ENCODE assay signal across 9 mouse cellular contexts in genomic region chr10:128377222-128377939, GRCm38 (mm10). TPM values are rescaled to one million over a fixed set of nuclear protein-coding genes. Genes with fewer than 3 reads are reported as not detected.
DNase-seq lines count a peak whose midpoint lies in the region; ATAC-seq and TF ChIP-seq lines count a peak whose summit lies in the region.
"Had no signal": no experiment of that assay in that cellular context is flagged by ENCODE, and none has a peak within 500 bp of the region (broad histone marks: within the 10 kb centered on the region; RNA-seq: fewer than 3 reads in every experiment).

No protein-coding gene starts in this region.

- 0 out of 2 replicates have a peak, but pooled peaks cover 2% of the 10 kb centered on the region for H3K9me3 ChIP-seq in heart, embryonic 12.5 days (replicated peaks)
- no peaks in the 10 kb centered on the region for H3K9me3 ChIP-seq in limb, embryonic 15.5 days

- H3K4me1 ChIP-seq in heart, embryonic 12.5 days (replicated peaks): peaks cover 36% of the 10 kb centered on the region
- H3K4me1 ChIP-seq in limb, embryonic 15.5 days: peaks cover 26% of the 10 kb centered on the region

- intact Hi-C loops in gastrocnemius, postnatal 14 days (cut with DNase I; ENCODE audit: low total_unique reads): no loop called here

- peak overlapping the region; percentile 87 for H3K4me2 ChIP-seq in heart, embryonic 12.5 days
- H3K4me2 ChIP-seq in limb, embryonic 15.5 days: peak overlapping the region; percentile 80
- H3K4me2 ChIP-seq in myocyte (ENCODE audit: low read depth): peak overlapping the region; percentile 92

- peak; percentile 53 for DNase-seq in gastrocnemius, postnatal 14 days
- no peak for DNase-seq in gastrocnemius, postnatal 4 days (ENCODE audit: low spot score in 2 of 2)
- peak; percentile 70 for DNase-seq in cerebellum, postnatal 14 days
- DNase-seq in thymus, postnatal 10 days (ENCODE audit: low spot score in 2 of 2): peak; percentile 33 to 44

- peaks cover 41% of the 10 kb centered on the region for H3K36me3 ChIP-seq in heart, embryonic 12.5 days
- H3K36me3 ChIP-seq in limb, embryonic 15.5 days: peaks cover 41% of the 10 kb centered on the region
- H3K36me3 ChIP-seq in myocyte (ENCODE audit: control insufficient read depth, insufficient read depth): peaks cover 18% of the 10 kb centered on the region

- peak overlapping the region; percentile 95 for H3K9ac ChIP-seq in heart, embryonic 12.5 days
- H3K9ac ChIP-seq in limb, embryonic 15.5 days: peak overlapping the region; percentile 96

- peak overlapping the region; percentile 82 for H3K4me3 ChIP-seq in heart, embryonic 12.5 days
- peak overlapping the region; percentile 87 for H3K4me3 ChIP-seq in limb, embryonic 15.5 days
- H3K4me3 ChIP-seq in myocyte: peak overlapping the region; percentile 56

- peak overlapping the region; percentile 35 for H3ac ChIP-seq in myocyte (ENCODE audit: control insufficient read depth, insufficient read length)

- H3K27ac ChIP-seq in heart, embryonic 12.5 days (ENCODE audit: poor library complexity, severe bottlenecking): peak overlapping the region; percentile 91
- H3K27ac ChIP-seq in limb, embryonic 15.5 days: peak overlapping the region; percentile 96

- TF ChIP-seq POLR2A in myocyte (IDR thresholded peaks at IDR 0.05; ENCODE audit: insufficient read length, low read depth): no peak

- under 1% methylated on average over 47 of the region's 47 CpGs for WGBS in heart, embryonic 12.5 days
- WGBS in limb, embryonic 15.5 days: under 1% methylated on average over 47 of the region's 47 CpGs

- peak; percentile 37 for ATAC-seq in CD4-positive, CD25-positive, alpha-beta regulatory T cell, adult 4 months
- ATAC-seq in heart, embryonic 12.5 days (ENCODE audit: insufficient number of reproducible peaks, low FRiP score): peak; percentile 73
- ATAC-seq in limb, embryonic 15.5 days (ENCODE audit: insufficient number of reproducible peaks, low FRiP score, low TSS enrichment, low read depth): peak; percentile 75

- no peaks in the 10 kb centered on the region for H3K27me3 ChIP-seq in heart, embryonic 12.5 days (replicated peaks)
- no peaks in the 10 kb centered on the region for H3K27me3 ChIP-seq in limb, embryonic 15.5 days
- no peaks in the 10 kb centered on the region for H3K27me3 ChIP-seq in myocyte (ENCODE audit: control insufficient read depth, insufficient read depth, insufficient read length)

- H3K79me2 ChIP-seq in myocyte (ENCODE audit: control insufficient read depth, insufficient read depth): peaks cover 27% of the 10 kb centered on the region

TF ChIP-seq in myocyte, 11 proteins besides CTCF, POLR2A, EP300 and RAD21:
- no peak for TF ChIP-seq MYOG (IDR thresholded peaks at IDR 0.05; ENCODE audit: control insufficient read depth in 1 of 3, insufficient read depth in 1 of 3, insufficient read length in 2 of 3, low read depth in 2 of 3)
- TF ChIP-seq POLR2AphosphoS2 (IDR thresholded peaks at IDR 0.05; ENCODE audit: insufficient read length, low read depth): no peak
- no peak for TF ChIP-seq TCF3 (IDR thresholded peaks at IDR 0.05; ENCODE audit: insufficient read length, low read depth)
- no peak for TF ChIP-seq REST (IDR thresholded peaks at IDR 0.05; ENCODE audit: insufficient read depth, insufficient read length)
- TF ChIP-seq SRF (IDR thresholded peaks at IDR 0.05; ENCODE audit: control insufficient read depth, insufficient read length, low read depth): no peak
- no peak for TF ChIP-seq USF1 (IDR thresholded peaks at IDR 0.05; ENCODE audit: low read depth)
- TF ChIP-seq MYOD1 (IDR thresholded peaks at IDR 0.05; ENCODE audit: control insufficient read depth in 1 of 3, insufficient read length in 2 of 3, low read depth in 2 of 3): no peak
- TF ChIP-seq TCF12 (IDR thresholded peaks at IDR 0.05; ENCODE audit: insufficient read depth, poor library complexity, severe bottlenecking): no peak
- no peak for TF ChIP-seq CEBPB (IDR thresholded peaks at IDR 0.05; ENCODE audit: insufficient read depth, poor library complexity, severe bottlenecking)
- TF ChIP-seq MAX (IDR thresholded peaks at IDR 0.05; ENCODE audit: low read depth): no peak
- no peak for TF ChIP-seq E2F4 (IDR thresholded peaks at IDR 0.05; ENCODE audit: insufficient read depth)

RNA-seq across cellular contexts. Expression of gene Ankrd52, which starts 0.5 kb away (rescaled TPM):
- 10 to 100 TPM; 53.7 to 54.8 TPM for total RNA-seq in gastrocnemius, postnatal 14 days (2021)
- 10 to 100 TPM; 45.3 to 48.3 TPM for total RNA-seq in gastrocnemius, postnatal 4 days (2021)
- 1 to 10 TPM; 2.3 to 3.3 TPM for polyA plus RNA-seq in CD4-positive, CD25-positive, alpha-beta regulatory T cell, adult 4 months (2017; shearing (Covaris generic))
- polyA plus RNA-seq in heart, embryonic 12.5 days (2016; fragmentation: Nextera tagmentation; extraction: Ambion mirVana): 10.6 and 11.3 TPM in 2 replicates
- 11.0 and 11.3 TPM in 2 replicates for polyA plus RNA-seq in limb, embryonic 15.5 days (2015; fragmentation: Nextera tagmentation; extraction: Ambion mirVana)
- 30.8 TPM for polyA plus RNA-seq in myocyte (2012; fragmentation: generic; extraction: Trizol)

RNA-seq across cellular contexts. Expression of gene Coq10a, which starts 8.6 kb away (rescaled TPM):
- 100 to 1,000 TPM; 257 to 331 TPM for total RNA-seq in gastrocnemius, postnatal 14 days (2021)
- 100 to 1,000 TPM; 115 to 133 TPM for total RNA-seq in gastrocnemius, postnatal 4 days (2021)
- 10 to 100 TPM; 14.5 to 15.7 TPM for polyA plus RNA-seq in CD4-positive, CD25-positive, alpha-beta regulatory T cell, adult 4 months (2017; shearing (Covaris generic))
- 15.9 and 16.2 TPM in 2 replicates for polyA plus RNA-seq in heart, embryonic 12.5 days (2016; fragmentation: Nextera tagmentation; extraction: Ambion mirVana)
- polyA plus RNA-seq in limb, embryonic 15.5 days (2015; fragmentation: Nextera tagmentation; extraction: Ambion mirVana): 11.3 and 13.4 TPM in 2 replicates
- polyA plus RNA-seq in myocyte (2012; fragmentation: generic; extraction: Trizol): 61.2 TPM

RNA-seq across cellular contexts. Expression of gene Slc39a5, which starts 23.6 kb away (rescaled TPM):
- total RNA-seq in gastrocnemius, postnatal 14 days (2021): not detected
- under 1 TPM in 1 of 2 experiments, not detected in 1; 0.23 TPM for total RNA-seq in gastrocnemius, postnatal 4 days (2021)
- not detected for polyA plus RNA-seq in CD4-positive, CD25-positive, alpha-beta regulatory T cell, adult 4 months (2017; shearing (Covaris generic))
- polyA plus RNA-seq in heart, embryonic 12.5 days (2016; fragmentation: Nextera tagmentation; extraction: Ambion mirVana): 0.28 and 0.42 TPM in 2 replicates
- 0.42 TPM in 1 of 2 replicates, not detected in the other for polyA plus RNA-seq in limb, embryonic 15.5 days (2015; fragmentation: Nextera tagmentation; extraction: Ambion mirVana)
- not detected for polyA plus RNA-seq in myocyte (2012; fragmentation: generic; extraction: Trizol)
- total RNA-seq: layer of hippocampus, postnatal 25 days had no signal

RNA-seq across cellular contexts. Expression of gene Nabp2, which starts 33.9 kb away (rescaled TPM):
- total RNA-seq in gastrocnemius, postnatal 14 days (2021): 10 to 100 TPM; 48.2 to 51.8 TPM
- total RNA-seq in gastrocnemius, postnatal 4 days (2021): 10 to 100 TPM; 48.0 to 50.7 TPM
- polyA plus RNA-seq in CD4-positive, CD25-positive, alpha-beta regulatory T cell, adult 4 months (2017; shearing (Covaris generic)): 10 to 100 TPM; 63.3 to 77.5 TPM
- polyA plus RNA-seq in heart, embryonic 12.5 days (2016; fragmentation: Nextera tagmentation; extraction: Ambion mirVana): 57.3 and 57.9 TPM in 2 replicates
- 60.1 and 62.1 TPM in 2 replicates for polyA plus RNA-seq in limb, embryonic 15.5 days (2015; fragmentation: Nextera tagmentation; extraction: Ambion mirVana)
- 115 TPM for polyA plus RNA-seq in myocyte (2012; fragmentation: generic; extraction: Trizol)

RNA-seq across cellular contexts. Expression of gene Rnf41, which starts 34.1 kb away (rescaled TPM):
- total RNA-seq in gastrocnemius, postnatal 14 days (2021): 10 to 100 TPM; 12.9 to 13.0 TPM
- 10 to 100 TPM; 21.9 to 24.0 TPM for total RNA-seq in gastrocnemius, postnatal 4 days (2021)
- 10 to 100 TPM; 28.7 to 51.8 TPM for polyA plus RNA-seq in CD4-positive, CD25-positive, alpha-beta regulatory T cell, adult 4 months (2017; shearing (Covaris generic))
- 27.7 and 29.9 TPM in 2 replicates for polyA plus RNA-seq in heart, embryonic 12.5 days (2016; fragmentation: Nextera tagmentation; extraction: Ambion mirVana)
- 40.8 and 42.9 TPM in 2 replicates for polyA plus RNA-seq in limb, embryonic 15.5 days (2015; fragmentation: Nextera tagmentation; extraction: Ambion mirVana)
- polyA plus RNA-seq in myocyte (2012; fragmentation: generic; extraction: Trizol): 35.2 TPM

Comparison
In these comparisons a context has a peak if more than half of its experiments do, and no peak if none do; other contexts are left out.
1. DNase-seq: peak in gastrocnemius, postnatal 14 days (single experiment), cerebellum, postnatal 14 days (2 of 2) and thymus, postnatal 10 days (2 of 2); none in gastrocnemius, postnatal 4 days (0 of 2).
2. Peak in every context shown above with its lines, with median percentiles within 50 percentile points of each other: ATAC-seq, H3K4me2 ChIP-seq and H3K4me3 ChIP-seq.